Mouse (Mus musculus) hindbrain, embryonic 12.5 days (tissue): ENCODE data around the gene Msn. TPM values are rescaled to one million over a fixed set of nuclear protein-coding genes. Genes with fewer than 3 reads are reported as not detected.
"Not testable (repeated sequence)": the region's sequence is repeated elsewhere in the genome, so short reads cannot be mapped to it uniquely, and the experiment has no call there.

Experiments
- ATAC-seq: fragments of 200-750 bp; cut with Nextera tagmentation; 2 replicates; pipeline ENCODE4 v1.8.0; 2017; ENCODE audit warnings: moderate TSS enrichment; ENCODE audit not compliant: low FRiP score
- H3K27ac ChIP-seq: fragments of 300-500 bp; sonication (generic); 2 replicates; pipeline ENCODE4 v1.5.1; 2016; ENCODE audit warnings: mild to moderate bottlenecking
- H3K27me3 ChIP-seq: fragments of 300-500 bp; sonication (generic); 2 replicates; pipeline ENCODE4 v1.6.1; 2016; ENCODE audit warnings: mild to moderate bottlenecking
- H3K36me3 ChIP-seq: fragments of 300-500 bp; sonication (generic); 2 replicates; pipeline ENCODE4 v1.6.1; 2016; ENCODE audit warnings: mild to moderate bottlenecking
- H3K4me1 ChIP-seq: fragments of 300-500 bp; sonication (generic); 2 replicates; pipeline ENCODE4 v1.6.1; 2016
- H3K4me2 ChIP-seq: fragments of 300-500 bp; sonication (generic); replicated peaks from 2 replicates; pipeline ENCODE4 v1.6.1; 2016; ENCODE audit warnings: mild to moderate bottlenecking
- H3K4me3 ChIP-seq: fragments of 300-500 bp; sonication (generic); 2 replicates; pipeline ENCODE4 v1.5.1; 2016; ENCODE audit warnings: mild to moderate bottlenecking
- H3K9ac ChIP-seq: fragments of 300-500 bp; sonication (generic); 2 replicates; pipeline ENCODE4 v1.6.1; 2016; ENCODE audit warnings: mild to moderate bottlenecking, moderate library complexity
- H3K9me3 ChIP-seq: fragments of 300-500 bp; sonication (generic); replicated peaks from 2 replicates; pipeline ENCODE4 v1.6.1; 2016; ENCODE audit warnings: mild to moderate bottlenecking
- WGBS: fragments of 180-500 bp; shearing (Covaris S2); methylation state at CpG from one replicate; pipeline ENCODE4 v1.1.7; 2016; 5-methylcytosine and 5-hydroxymethylcytosine counted together
- polyA plus RNA-seq: library from polyadenylated mRNA; unstranded; fragments of >200 nt; fragmentation: Nextera tagmentation; extraction: Ambion mirVana; gene quantifications from 2 replicates; pipeline ENCODE4 v1.2.1, GENCODE M21; 2016

The Msn gene
- polyA plus RNA-seq, 1 experiment from 2014 or later: 81.5 TPM

DNA sequence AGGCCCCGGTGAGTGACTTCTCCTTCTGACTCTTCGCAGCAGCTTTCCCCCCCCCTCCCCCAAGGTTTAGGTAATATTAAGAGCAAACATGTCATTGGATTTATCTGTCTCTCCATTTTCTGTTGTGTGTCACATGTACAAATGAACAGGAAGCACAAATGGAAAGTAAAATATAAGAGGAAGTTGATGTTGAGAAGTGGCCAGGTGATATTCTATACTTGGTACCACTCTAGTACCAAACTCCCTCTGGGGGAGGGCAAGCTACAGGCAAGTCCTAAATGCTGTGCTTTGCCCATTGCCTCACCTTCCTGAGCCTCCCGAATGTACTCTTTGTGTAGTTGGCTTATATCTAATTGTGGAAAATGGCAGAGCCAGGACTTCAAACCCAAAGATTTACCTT is 62.1 kb downstream of the Msn start:
- Histone ChIP-seq H3K4me3 (no peak overlapping the region), H3K4me2 (no peak overlapping the region), H3K27ac (no peak overlapping the region), H3K4me1 (no peaks in the 10 kb centered on the region), H3K9me3 (no peaks in the 10 kb centered on the region), H3K27me3 (no peaks in the 10 kb centered on the region), H3K9ac (no peak overlapping the region), H3K36me3 (no peaks in the 10 kb centered on the region)
- no peak for ATAC-seq
- WGBS: 95% methylated on average over 3 of the region's 3 CpGs

- Histone ChIP-seq H3K4me1 (no peaks in the 10 kb centered on the region), H3K4me2 (no peak overlapping the region), H3K36me3 (no peaks in the 10 kb centered on the region), H3K9ac (no peak overlapping the region), H3K27ac (no peak overlapping the region), H3K27me3 (no peaks in the 10 kb centered on the region), H3K4me3 (no peak overlapping the region), H3K9me3 (no peaks in the 10 kb centered on the region)
- WGBS: 86% methylated on average over 2 of the region's 2 CpGs
- ATAC-seq: no peak
These were observed 66.7 kb downstream of the Msn start for GRCm38 (mm10) chrX:96162571-96162970.

DNA sequence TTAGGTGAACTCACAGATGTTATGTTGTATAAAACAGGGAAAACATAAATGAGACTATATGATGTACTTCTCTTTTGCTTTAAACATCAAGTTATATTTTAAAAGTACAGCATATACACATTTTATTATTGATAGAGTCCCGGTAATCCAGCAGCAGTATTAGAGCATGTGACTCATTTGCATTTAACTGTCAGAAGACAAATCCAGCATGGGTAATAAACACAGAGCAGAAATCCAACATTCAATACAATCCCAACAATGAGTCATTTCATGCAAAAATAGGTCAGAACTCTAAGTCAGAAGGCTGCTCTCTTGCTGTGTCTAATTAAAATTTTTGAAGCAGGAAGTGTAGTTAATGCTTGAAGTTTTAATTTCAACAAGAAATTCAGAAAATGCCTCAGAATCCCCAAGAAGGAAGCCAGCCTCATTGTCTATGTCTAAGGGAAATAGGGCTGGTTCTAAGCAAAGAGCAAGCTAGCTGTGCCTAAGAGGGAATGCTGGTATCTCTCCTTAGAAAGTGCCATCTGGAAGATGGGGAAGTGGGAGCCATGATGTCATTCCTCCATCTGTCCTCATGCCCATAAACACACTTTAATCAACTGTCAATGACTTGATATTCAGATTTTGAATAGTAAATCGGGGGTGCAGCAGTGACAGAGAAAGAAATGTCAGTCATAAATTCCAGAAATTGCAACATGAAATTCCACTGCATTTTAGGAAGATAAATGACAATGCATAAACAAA is 76.0 kb downstream of the Msn start:
- Histone ChIP-seq H3K4me3 (no peak overlapping the region), H3K4me2 (no peak overlapping the region), H3K9me3 (no peaks in the 10 kb centered on the region), H3K27me3 (no peaks in the 10 kb centered on the region), H3K36me3 (no peaks in the 10 kb centered on the region), H3K9ac (no peak overlapping the region), H3K27ac (no peak overlapping the region), H3K4me1 (no peaks in the 10 kb centered on the region)
- WGBS: 84% methylated on average over 2 of the region's 2 CpGs
- ATAC-seq: no peak

- Histone ChIP-seq H3K4me1 (no peaks in the 10 kb centered on the region), H3K4me2 (no peak overlapping the region), H3K27ac (no peak overlapping the region), H3K4me3 (no peak overlapping the region), H3K27me3 (no peaks in the 10 kb centered on the region), H3K9ac (no peak overlapping the region), H3K9me3 (no peaks in the 10 kb centered on the region), H3K36me3 (no peaks in the 10 kb centered on the region)
- 6% methylated on average over 1 of the region's 1 CpGs for WGBS
- ATAC-seq: no peak
These were observed 82.6 kb downstream of the Msn start for GRCm38 (mm10) chrX:96178437-96178836.

- H3K27me3 ChIP-seq: no peaks in the 10 kb centered on the region
- 73% methylated on average over 5 of the region's 5 CpGs for WGBS
- no peak overlapping the region for H3K4me3 ChIP-seq
- H3K27ac ChIP-seq: no peak overlapping the region
- H3K4me2 ChIP-seq: no peak overlapping the region
- no peaks in the 10 kb centered on the region for H3K4me1 ChIP-seq
- no peak overlapping the region for H3K9ac ChIP-seq
- H3K36me3 ChIP-seq: no peaks in the 10 kb centered on the region
- no peaks in the 10 kb centered on the region for H3K9me3 ChIP-seq
- no peak for ATAC-seq
These were observed 88.4 kb downstream of the Msn start for GRCm38 (mm10) chrX:96184100-96184732.

DNA sequence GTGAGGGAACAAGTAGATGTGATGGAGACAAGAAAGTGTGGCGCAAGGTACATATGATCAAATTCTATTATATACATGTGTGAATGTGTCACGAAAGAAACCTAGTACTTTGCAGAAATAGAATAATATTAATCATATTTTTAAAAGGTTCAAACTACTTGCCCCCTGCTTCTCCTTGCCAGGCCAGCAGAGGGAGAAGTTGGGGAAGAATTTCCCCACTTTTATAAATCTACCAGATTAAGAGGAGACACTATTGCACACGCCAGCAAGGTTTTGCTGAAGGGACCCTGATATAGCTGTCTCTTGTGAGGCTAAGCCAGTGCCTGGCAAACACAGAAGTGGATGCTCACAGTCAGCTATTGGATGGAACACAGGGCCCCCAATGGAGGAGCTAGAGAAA is 109.3 kb downstream of the Msn start:
- H3K27me3 ChIP-seq, H3K36me3 ChIP-seq, H3K4me2 ChIP-seq, ATAC-seq, H3K4me1 ChIP-seq, H3K9ac ChIP-seq, H3K4me3 ChIP-seq, H3K9me3 ChIP-seq, H3K27ac ChIP-seq: not testable (repeated sequence)
- 84% methylated on average over 3 of the region's 3 CpGs for WGBS

DNA sequence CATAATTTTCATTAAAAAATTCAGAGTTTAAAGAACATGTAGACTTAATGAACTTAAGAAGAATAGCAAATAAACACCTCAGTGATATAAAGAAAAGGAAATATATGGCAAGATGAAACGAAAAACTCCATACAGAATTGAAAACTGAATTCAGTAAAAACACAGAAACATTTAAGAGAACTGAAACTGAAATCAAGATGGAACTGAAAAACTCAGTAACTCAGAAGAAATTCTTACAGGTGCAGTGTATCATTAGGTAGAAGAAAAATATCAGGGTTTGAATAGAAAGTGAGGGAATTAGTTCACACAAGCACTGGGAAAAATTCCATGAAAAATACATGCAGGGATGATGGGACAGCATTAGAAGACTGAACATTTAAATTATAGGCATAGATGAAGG is 111.0 kb downstream of the Msn start:
- H3K4me3 ChIP-seq: no peak overlapping the region
- H3K27ac ChIP-seq: no peak overlapping the region
- no peak overlapping the region for H3K9ac ChIP-seq
- WGBS: 39% methylated on average over 1 of the region's 1 CpGs
- no peaks in the 10 kb centered on the region for H3K4me1 ChIP-seq
- H3K36me3 ChIP-seq: no peaks in the 10 kb centered on the region
- no peaks in the 10 kb centered on the region for H3K9me3 ChIP-seq
- H3K4me2 ChIP-seq: no peak overlapping the region
- no peak for ATAC-seq
- no peaks in the 10 kb centered on the region for H3K27me3 ChIP-seq

- Histone ChIP-seq H3K4me2 (no peak overlapping the region), H3K4me3 (no peak overlapping the region), H3K27me3 (no peaks in the 10 kb centered on the region), H3K27ac (no peak overlapping the region), H3K9me3 (no peaks in the 10 kb centered on the region), H3K9ac (no peak overlapping the region), H3K36me3 (no peaks in the 10 kb centered on the region), H3K4me1 (no peaks in the 10 kb centered on the region)
- 63% methylated on average over 1 of the region's 1 CpGs for WGBS
- no peak for ATAC-seq
These were observed 122.2 kb downstream of the Msn start for GRCm38 (mm10) chrX:96218088-96218487.

Other genes starting within 250 kb of the Msn start
- 73.5 and 74.2 TPM in 2 replicates for gene Las1l, start 139.1 kb upstream of the Msn start, polyA plus RNA-seq
- not detected in 2 replicates for gene Vsig4, start 197.4 kb downstream of the Msn start, polyA plus RNA-seq